45 mouse cellular contexts compared by ENCODE assay signal in the genomic region with DNA sequence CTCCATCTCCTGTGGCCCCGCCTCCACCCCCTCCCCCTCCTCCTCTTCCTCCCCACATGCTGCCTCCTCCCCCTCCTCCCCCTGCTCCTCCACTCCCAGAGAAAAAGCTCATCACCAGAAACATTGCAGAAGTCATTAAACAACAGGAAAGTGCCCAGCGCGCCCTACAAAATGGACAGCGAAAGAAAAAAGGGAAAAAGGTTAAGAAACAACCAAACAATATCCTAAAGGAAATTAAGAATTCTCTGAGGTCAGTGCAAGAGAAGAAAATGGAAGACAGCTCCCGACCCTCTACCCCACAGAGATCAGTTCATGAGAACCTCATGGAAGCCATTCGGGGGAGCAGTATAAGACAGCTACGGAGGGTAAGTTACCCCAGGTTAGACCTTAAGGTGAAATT. TPM values are rescaled to one million over a fixed set of nuclear protein-coding genes. Genes with fewer than 3 reads are reported as not detected.
"Had no signal": no experiment of that assay in that cellular context is flagged by ENCODE, and none has a peak within 500 bp of the region (broad histone marks: within the 10 kb centered on the region; RNA-seq: fewer than 3 reads in every experiment).

No protein-coding gene starts in this region.

- H3K27me3 ChIP-seq: heart, embryonic 12.5 days; heart, embryonic 13.5 days; heart, embryonic 15.5 days; hindbrain, embryonic 12.5 days; hindbrain, embryonic 13.5 days; hindbrain, embryonic 15.5 days; intestine, embryonic 15.5 days; kidney, embryonic 15.5 days had no signal

- H3K9me3 ChIP-seq: heart, embryonic 12.5 days; heart, embryonic 13.5 days; heart, embryonic 15.5 days; hindbrain, embryonic 10.5 days; hindbrain, embryonic 12.5 days; hindbrain, embryonic 13.5 days; hindbrain, embryonic 15.5 days; intestine, embryonic 15.5 days; kidney, embryonic 15.5 days had no signal

- H3K4me2 ChIP-seq: heart, embryonic 12.5 days; heart, embryonic 13.5 days; heart, embryonic 15.5 days; hindbrain, embryonic 12.5 days; hindbrain, embryonic 13.5 days; hindbrain, embryonic 14.5 days; hindbrain, embryonic 15.5 days; intestine, embryonic 15.5 days; kidney, embryonic 15.5 days had no signal

- DNase-seq: heart, postnatal 10 days; heart, postnatal 14 days; heart, postnatal 36 days; heart, postnatal 4 days; kidney, adult 11 months; kidney, adult 18-20 months; kidney, adult 2 months; kidney, adult 8-10 months; kidney, adult 9 months; kidney, postnatal 10 days; kidney, postnatal 14 days; kidney, postnatal 25 days; kidney, postnatal 36 days; kidney, postnatal 4 days; layer of hippocampus, adult 9-11 months; layer of hippocampus, postnatal 36 days had no signal

- H3K9ac ChIP-seq: heart, embryonic 12.5 days; heart, embryonic 13.5 days; heart, embryonic 15.5 days; hindbrain, embryonic 12.5 days; hindbrain, embryonic 13.5 days; hindbrain, embryonic 14.5 days; hindbrain, embryonic 15.5 days; intestine, embryonic 15.5 days; kidney, embryonic 15.5 days had no signal

- H3K27ac ChIP-seq: heart, embryonic 13.5 days; heart, embryonic 15.5 days; hindbrain, embryonic 10.5 days; hindbrain, embryonic 12.5 days; hindbrain, embryonic 13.5 days; hindbrain, embryonic 14.5 days; hindbrain, embryonic 15.5 days; hindbrain, postnatal 0 days; intestine, embryonic 15.5 days; kidney, embryonic 15.5 days; kidney, postnatal 0 days; layer of hippocampus, adult 2 months; left cerebral cortex, adult 2 months had no signal

- H3K36me3 ChIP-seq: hindbrain, embryonic 10.5 days; hindbrain, embryonic 12.5 days; hindbrain, embryonic 13.5 days; hindbrain, embryonic 15.5 days; intestine, embryonic 15.5 days; kidney, embryonic 15.5 days had no signal

- H3K4me3 ChIP-seq: heart, embryonic 12.5 days; heart, embryonic 13.5 days; heart, embryonic 15.5 days; hindbrain, embryonic 10.5 days; hindbrain, embryonic 12.5 days; hindbrain, embryonic 13.5 days; hindbrain, embryonic 15.5 days; intestine, embryonic 15.5 days; kidney, embryonic 15.5 days; layer of hippocampus, adult 2 months; left cerebral cortex, adult 2 months had no signal

- H3K4me1 ChIP-seq: hindbrain, embryonic 10.5 days; hindbrain, embryonic 12.5 days; hindbrain, embryonic 13.5 days; hindbrain, embryonic 15.5 days; intestine, embryonic 15.5 days; kidney, embryonic 15.5 days had no signal

- ATAC-seq: hindbrain, embryonic 16.5 days; hindbrain, postnatal 0 days; inflammation-experienced regulatory T-cells, adult 6 months; intestine, embryonic 15.5 days; intestine, embryonic 16.5 days; intestine, postnatal 0 days had no signal

RNA-seq across cellular contexts. Expression of gene Lmod2, which starts 6.7 kb away (rescaled TPM):
- total RNA-seq: hematopoietic stem cell, adult 5-6 weeks; hindbrain, postnatal 0 days; layer of hippocampus, adult 18-20 months; layer of hippocampus, adult 2 months; layer of hippocampus, adult 8-10 months; layer of hippocampus, postnatal 10 days; layer of hippocampus, postnatal 14 days; layer of hippocampus, postnatal 25 days; layer of hippocampus, postnatal 36 days; left cerebral cortex, adult 18-20 months; left cerebral cortex, adult 2 months had no signal
- polyA plus RNA-seq: hindbrain, embryonic 10.5 days; hindbrain, embryonic 11.5 days; hindbrain, embryonic 12.5 days; hindbrain, embryonic 13.5 days; hindbrain, embryonic 14.5 days; hindbrain, embryonic 15.5 days; hindbrain, embryonic 16.5 days; hindbrain, postnatal 0 days; inflammation-experienced regulatory T-cells, adult 6 months; intestine, embryonic 14.5 days; intestine, embryonic 15.5 days; intestine, embryonic 16.5 days; intestine, postnatal 0 days; kidney, embryonic 14.5 days; kidney, postnatal 0 days; large intestine, adult 2 months had no signal
